Mouse (Mus musculus): Measurements from ENCODE around the gene Asic2. TPM values are rescaled to one million over a fixed set of nuclear protein-coding genes. Genes with fewer than 3 reads are reported as not detected.
A peak's percentile ranks its signal among the peaks of the same experiment; 100 is the strongest.

Asic2 gene
- total RNA-seq, 2 experiments from 2014 or later: 54.3 to 55.8 TPM

DNA sequence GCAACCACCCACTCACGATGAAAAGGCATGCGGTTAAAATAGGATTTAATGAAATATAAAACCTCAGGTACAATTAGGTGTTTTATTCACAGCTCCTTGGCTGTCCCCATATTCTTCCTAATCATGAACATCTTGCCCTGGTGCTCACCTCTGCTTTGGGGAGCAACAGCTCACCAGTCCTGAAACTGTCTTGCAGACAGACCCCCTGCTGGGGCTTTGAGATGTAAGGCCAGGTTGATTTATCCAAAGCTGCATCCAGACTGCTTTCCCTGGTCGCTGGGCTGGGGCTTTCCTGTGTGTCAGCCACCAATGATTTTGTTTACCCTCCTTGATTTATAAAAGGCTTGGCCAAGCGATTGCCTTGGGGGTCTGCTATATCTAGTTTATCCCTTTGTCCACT, 805.2 kb downstream of the Asic2 start:
- no peak for DNase-seq

DNA sequence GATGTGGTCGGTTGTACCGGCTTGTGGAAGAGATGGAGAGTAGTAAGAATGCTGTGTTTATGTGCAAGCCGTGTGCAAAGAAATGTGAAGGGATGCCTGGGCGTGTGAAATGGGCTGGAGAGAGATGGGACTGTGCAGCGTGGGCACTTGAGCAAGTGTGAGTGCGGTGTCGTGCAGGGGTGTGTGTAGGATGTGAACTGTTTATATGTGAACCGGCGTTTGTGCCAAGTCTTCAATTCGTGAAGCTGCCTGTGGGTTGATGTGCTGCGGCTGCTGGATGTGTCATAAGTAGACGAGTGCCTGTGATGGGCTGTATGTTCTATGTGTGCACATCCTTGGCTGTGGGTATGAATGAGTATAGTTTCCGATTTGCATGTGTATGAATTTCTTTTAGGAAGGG, 814.4 kb downstream of the Asic2 start:
- DNase-seq: peak; percentile 27 to 42

- DNase-seq: peak; percentile 70 to 72
Observed at GRCm38 (mm10) chr11:81153161-81153840, 815.0 kb downstream of the Asic2 start.

- DNase-seq: peak; percentile 79 to 83
Observed at GRCm38 (mm10) chr11:81152460-81153160, 815.6 kb downstream of the Asic2 start.

GRCm38 (mm10) chr11:81152021-81152385, 816.3 kb downstream of the Asic2 start:
- DNase-seq: peak; percentile 62 to 70

- DNase-seq: no peak
Observed at GRCm38 (mm10) chr11:81151286-81152020, 816.8 kb downstream of the Asic2 start.

- peak in 1 of 2 experiments; percentile 32 for DNase-seq
Observed at GRCm38 (mm10) chr11:81150621-81151020, 817.6 kb downstream of the Asic2 start.

GRCm38 (mm10) chr11:81148423-81148822, 819.8 kb downstream of the Asic2 start:
- DNase-seq: peak; percentile 52 to 53

GRCm38 (mm10) chr11:81146574-81147157, 821.6 kb downstream of the Asic2 start:
- DNase-seq: no peak

- peak; percentile 52 to 68 for DNase-seq
Observed at GRCm38 (mm10) chr11:81135141-81135540, 833.1 kb downstream of the Asic2 start.

GRCm38 (mm10) chr11:81133950-81134349, 834.3 kb downstream of the Asic2 start:
- no peak for DNase-seq

DNA sequence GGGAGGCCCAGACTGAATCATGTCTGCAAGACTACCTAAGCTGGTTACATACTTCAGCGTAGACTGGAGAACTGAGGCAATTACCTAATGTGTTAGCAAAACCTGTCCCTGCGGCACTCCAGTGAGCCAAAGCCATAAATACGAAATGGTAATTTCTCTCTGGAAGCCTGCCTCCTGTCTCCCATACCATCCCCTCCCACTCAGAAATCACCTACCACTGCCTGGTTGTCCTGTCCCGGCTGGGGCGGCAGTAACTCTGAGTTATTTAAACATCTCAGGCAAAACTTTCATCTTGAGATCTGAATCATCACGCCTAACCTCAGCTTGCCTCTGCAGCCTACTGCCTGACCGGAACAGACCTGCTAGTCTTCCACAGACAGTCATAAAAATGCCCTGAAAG, 835.6 kb downstream of the Asic2 start:
- DNase-seq: no peak

GRCm38 (mm10) chr11:81124363-81124762, 843.9 kb downstream of the Asic2 start:
- DNase-seq: no peak

GRCm38 (mm10) chr11:81120024-81120576, 848.2 kb downstream of the Asic2 start:
- no peak for DNase-seq

DNA sequence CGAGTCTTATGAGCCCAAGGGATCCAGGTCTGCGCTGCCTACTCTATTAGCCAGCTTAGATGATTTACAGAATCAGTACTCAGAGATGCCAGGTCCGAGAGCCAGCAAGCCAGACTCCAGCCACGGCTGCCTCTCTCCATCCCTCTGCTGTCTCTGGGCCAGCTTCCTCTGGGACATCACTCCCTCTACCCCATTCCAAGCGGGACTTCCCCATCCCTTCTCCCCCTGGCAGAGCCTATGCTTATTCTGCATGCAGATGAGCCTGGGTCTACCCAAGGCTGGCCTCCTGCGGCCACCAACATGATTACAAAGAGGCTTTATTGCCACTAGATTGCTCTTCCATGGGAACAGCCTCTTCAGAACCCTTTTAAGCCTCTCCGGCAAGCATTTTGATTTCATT, 850.2 kb downstream of the Asic2 start:
- no peak for DNase-seq

DNA sequence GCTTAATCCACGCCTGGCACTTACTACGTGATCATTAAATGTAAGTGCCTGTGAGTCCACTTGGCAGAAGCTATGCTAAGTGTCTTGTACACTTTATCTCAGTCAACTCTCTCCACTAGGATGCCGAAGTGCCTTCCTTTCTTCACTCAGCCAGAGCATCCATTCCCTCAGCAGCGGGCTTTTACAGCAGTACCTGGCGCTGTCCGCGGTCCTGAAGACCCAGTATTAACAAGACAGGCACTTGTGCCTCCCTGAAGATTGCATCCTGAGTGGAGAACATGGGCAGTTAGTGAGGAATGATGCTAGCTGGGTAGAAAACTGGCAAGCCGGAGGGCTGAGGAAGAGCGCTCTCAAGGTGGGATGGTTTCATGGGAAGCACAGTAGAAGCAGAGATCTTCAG, 852.6 kb downstream of the Asic2 start:
- no peak for DNase-seq

DNA sequence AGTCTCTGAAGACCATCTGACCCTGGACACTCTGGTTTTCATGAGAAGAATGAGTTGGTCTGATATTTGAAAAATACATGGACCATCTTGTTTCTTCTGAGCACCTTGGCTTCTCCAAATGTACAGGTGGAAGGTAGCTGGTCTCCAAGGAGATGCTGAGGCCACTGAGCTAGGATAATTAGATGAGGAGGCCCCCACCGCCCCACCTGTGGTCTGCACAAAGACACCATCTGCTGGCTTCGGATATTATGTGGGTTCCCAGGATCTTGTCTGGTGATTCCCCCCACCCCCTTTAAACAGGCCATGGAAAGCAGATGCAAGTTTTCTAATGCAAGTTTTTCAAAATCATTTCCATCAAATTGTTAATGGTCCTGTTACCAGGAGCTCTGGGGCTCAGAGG, 856.6 kb downstream of the Asic2 start:
- no peak for DNase-seq

DNA sequence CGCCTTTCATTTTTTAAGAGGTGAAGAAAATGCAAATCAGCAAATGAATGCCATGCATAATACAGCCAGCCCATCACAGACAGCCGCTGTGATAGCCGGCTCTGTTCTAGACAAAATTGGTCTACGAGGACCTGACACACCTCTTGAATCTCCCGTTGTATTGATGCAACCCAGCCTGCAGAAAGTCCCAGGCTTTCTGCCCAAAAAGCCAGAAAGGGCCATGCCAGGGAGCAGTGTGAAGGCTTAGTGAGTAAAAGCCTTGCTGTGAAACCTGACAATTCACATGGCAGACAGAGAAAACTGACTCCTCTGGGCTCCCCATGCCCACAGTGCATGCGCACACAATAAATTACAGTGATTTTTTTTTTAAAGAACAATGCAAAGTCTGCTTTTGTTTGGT, 858.2 kb downstream of the Asic2 start:
- no peak for DNase-seq

GRCm38 (mm10) chr11:81106949-81107348, 861.3 kb downstream of the Asic2 start:
- no peak for DNase-seq

DNA sequence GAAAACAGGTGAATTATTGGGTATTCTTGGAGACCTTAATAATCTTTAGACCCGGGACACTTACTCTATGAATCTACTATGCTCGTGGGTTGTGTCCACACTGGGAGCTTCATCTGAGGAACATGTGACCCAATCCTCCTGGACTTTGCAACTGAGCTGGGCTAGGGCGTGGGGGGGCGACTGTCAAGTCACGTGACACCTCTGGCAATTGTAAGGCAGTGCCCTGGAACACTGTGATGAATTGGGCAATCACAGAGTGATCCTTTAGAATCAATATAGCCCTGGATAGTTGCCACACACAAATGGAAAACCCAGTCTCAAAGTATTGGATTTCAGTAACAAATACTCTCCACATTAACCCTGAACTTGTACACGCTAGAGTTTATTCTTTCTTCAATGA, 867.4 kb downstream of the Asic2 start:
- no peak for DNase-seq

GRCm38 (mm10) chr11:81096011-81096410, 872.2 kb downstream of the Asic2 start:
- DNase-seq: peak in 1 of 2 experiments; percentile 33

DNA sequence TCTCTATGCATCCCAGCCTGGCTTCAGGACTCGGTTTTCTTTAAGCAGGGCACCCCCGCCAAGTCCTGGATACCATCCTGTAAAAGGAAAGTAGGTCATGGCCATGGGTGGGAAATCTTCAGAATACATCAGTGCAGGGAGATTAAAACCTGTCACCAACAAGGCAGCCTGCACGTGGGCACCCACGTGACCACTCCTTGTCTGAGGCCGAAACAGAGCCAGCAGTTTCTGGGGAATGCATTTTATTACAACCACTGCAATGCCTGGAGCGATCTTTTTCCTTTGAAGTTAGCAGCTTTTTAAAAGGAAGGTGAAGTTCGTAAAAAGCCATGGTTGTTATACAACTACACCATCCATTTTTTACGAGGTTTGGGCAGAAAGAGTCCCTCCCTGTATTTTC, 873.7 kb downstream of the Asic2 start:
- no peak for DNase-seq

DNA sequence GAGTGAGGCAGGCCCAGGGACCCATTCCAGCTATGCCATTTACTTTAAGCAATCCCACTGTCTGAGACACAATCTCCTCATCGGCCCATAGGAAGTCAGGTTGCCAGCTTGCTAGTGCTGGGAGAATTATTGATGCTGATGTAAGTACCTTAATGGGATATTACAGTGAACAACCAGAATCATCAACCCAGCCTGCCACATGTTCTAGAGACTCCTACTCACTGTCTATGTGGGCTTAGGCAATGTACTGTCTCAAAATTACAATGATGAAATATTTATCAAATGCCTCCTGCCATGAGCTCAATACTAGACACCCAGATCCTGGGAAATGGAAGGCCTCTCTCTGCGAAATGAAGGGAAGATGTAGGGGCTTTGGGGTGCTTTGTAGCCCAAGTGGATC, 876.1 kb downstream of the Asic2 start:
- DNase-seq: no peak

Measured in layer of hippocampus, postnatal 36 days (tissue).